Mouse (Mus musculus) heart, embryonic 13.5 days (tissue): Measurements from ENCODE around the gene Shkbp1. TPM values are rescaled to one million over a fixed set of nuclear protein-coding genes. Genes with fewer than 3 reads are reported as not detected.

Experiments used
- ATAC-seq: fragments of 200-750 bp; cut with Nextera tagmentation; 2 replicates; pipeline ENCODE4 v1.8.0; 2017; ENCODE audit warnings: moderate TSS enrichment; ENCODE audit not compliant: insufficient number of reproducible peaks, low FRiP score, low TSS enrichment; ENCODE audit errors: extremely low read depth
- H3K27ac ChIP-seq: fragments of 300-500 bp; sonication (generic); replicated peaks from 2 replicates; pipeline ENCODE4 v1.5.1; 2015; ENCODE audit warnings: moderate library complexity, mild to moderate bottlenecking, inconsistent platforms
- H3K27me3 ChIP-seq: fragments of 300-500 bp; sonication (generic); replicated peaks from 2 replicates; pipeline ENCODE4 v1.6.1; 2015; ENCODE audit warnings: mild to moderate bottlenecking, inconsistent platforms
- H3K36me3 ChIP-seq: fragments of 300-500 bp; sonication (generic); 2 replicates; pipeline ENCODE4 v1.6.1; 2015; ENCODE audit warnings: mild to moderate bottlenecking, inconsistent platforms
- H3K4me1 ChIP-seq: fragments of 300-500 bp; sonication (generic); 2 replicates; pipeline ENCODE4 v1.6.1; 2015; ENCODE audit warnings: inconsistent platforms
- H3K4me2 ChIP-seq: fragments of 300-500 bp; sonication (generic); 2 replicates; pipeline ENCODE4 v1.6.1; 2015; ENCODE audit warnings: inconsistent platforms, mild to moderate bottlenecking, moderate library complexity
- H3K4me3 ChIP-seq: fragments of 300-500 bp; sonication (generic); 2 replicates; pipeline ENCODE4 v1.5.1; 2015; ENCODE audit warnings: moderate library complexity, mild to moderate bottlenecking, inconsistent platforms
- H3K9ac ChIP-seq: fragments of 300-500 bp; sonication (generic); 2 replicates; pipeline ENCODE4 v1.6.1; 2015; ENCODE audit warnings: inconsistent platforms, mild to moderate bottlenecking, moderate library complexity
- H3K9me3 ChIP-seq: fragments of 300-500 bp; sonication (generic); 2 replicates; pipeline ENCODE4 v1.6.1; 2016; ENCODE audit warnings: inconsistent platforms
- WGBS: fragments of 180-500 bp; shearing (Covaris S2); methylation state at CpG from one replicate; pipeline ENCODE4 v1.1.7; 2015; ENCODE audit warnings: mixed read lengths; 5-methylcytosine and 5-hydroxymethylcytosine counted together
- polyA plus RNA-seq: library from polyadenylated mRNA; unstranded; fragments of >200 nt; fragmentation: Nextera tagmentation; extraction: Ambion mirVana; gene quantifications from 2 replicates; pipeline ENCODE4 v1.2.1, GENCODE M21; 2015

The Shkbp1 gene
- polyA plus RNA-seq, 1 experiment from 2014 or later: 32.2 TPM

DNA sequence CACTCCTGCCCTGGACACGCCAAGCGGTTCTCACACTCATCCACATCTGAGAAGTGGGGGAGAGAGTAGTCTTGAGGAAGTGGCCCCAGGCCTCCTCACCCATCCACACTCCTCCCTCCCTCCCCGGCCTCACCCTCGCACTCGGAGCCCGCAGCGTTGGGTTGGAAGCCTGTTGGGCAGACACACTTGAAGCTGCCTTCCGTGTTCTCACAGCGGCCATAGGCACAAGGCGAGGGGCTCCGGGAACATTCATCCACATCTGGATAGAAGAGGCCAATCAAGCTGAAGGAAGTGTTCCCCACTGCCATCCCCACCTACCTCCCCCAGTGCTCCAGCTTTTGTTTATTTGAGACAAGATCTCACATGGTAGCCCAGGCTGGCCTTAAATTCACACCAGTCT lies 31.7 kb downstream of the Shkbp1 start:
- H3K4me1 ChIP-seq: peaks cover 20% of the 10 kb centered on the region
- no peak overlapping the region for H3K27ac ChIP-seq
- WGBS: 90% methylated on average over 11 of the region's 11 CpGs
- peaks cover 90% of the 10 kb centered on the region for H3K27me3 ChIP-seq
- H3K9me3 ChIP-seq: no peaks in the 10 kb centered on the region
- peaks cover 61% of the 10 kb centered on the region for H3K36me3 ChIP-seq
- no peak overlapping the region for H3K4me3 ChIP-seq
- ATAC-seq: no peak
- H3K4me2 ChIP-seq: no peak overlapping the region
- H3K9ac ChIP-seq: no peak overlapping the region

DNA sequence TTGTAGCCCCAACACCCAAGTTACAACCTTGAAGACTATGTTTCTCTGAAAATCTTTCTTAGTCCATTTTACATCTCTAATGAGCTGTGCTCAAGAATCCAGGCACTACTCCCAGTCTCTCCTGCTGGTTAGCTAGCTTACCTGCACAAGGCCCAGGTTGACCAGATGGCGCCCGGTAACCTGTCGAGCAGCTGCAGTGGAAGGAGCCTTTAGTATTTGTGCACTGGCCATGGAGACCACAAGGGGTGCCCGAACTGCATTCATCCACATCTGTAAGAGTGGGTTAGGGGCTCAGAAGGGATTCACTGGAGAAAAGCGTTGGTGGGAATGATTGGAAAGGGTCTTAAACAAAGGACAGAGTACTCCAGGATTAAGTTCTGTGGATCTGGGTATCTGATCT lies 32.8 kb downstream of the Shkbp1 start:
- Histone ChIP-seq H3K36me3 (peaks cover 68% of the 10 kb centered on the region), H3K4me1 (peaks cover 14% of the 10 kb centered on the region), H3K4me2 (no peak overlapping the region), H3K27ac (no peak overlapping the region), H3K9me3 (no peaks in the 10 kb centered on the region), H3K4me3 (no peak overlapping the region), H3K27me3 (peaks cover 78% of the 10 kb centered on the region), H3K9ac (no peak overlapping the region)
- 79% methylated on average over 5 of the region's 5 CpGs for WGBS
- ATAC-seq: no peak

DNA sequence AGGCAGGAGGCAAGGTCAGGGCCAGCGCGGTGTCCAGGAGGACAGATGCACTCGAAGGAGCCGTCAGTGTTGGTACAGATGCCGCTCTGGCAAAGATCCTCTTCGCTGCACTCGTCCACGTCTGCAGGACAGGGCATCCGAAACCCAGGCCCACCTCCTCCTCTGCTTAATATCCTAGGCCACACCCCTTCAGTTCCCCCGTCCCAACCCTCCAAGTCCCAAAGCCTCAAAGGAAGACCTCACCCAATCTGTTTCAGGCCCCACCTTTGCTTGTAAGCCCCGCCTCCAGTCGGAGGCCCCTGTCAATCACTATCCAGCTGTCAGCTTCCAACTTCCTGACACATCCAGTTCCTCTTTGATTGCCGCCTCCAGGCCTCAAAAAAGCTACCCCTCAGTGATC lies 33.5 kb downstream of the Shkbp1 start:
- Histone ChIP-seq H3K9me3 (no peaks in the 10 kb centered on the region), H3K9ac (no peak overlapping the region), H3K27me3 (peaks cover 71% of the 10 kb centered on the region), H3K4me2 (no peak overlapping the region), H3K4me1 (peaks cover 14% of the 10 kb centered on the region), H3K27ac (no peak overlapping the region), H3K36me3 (peaks cover 68% of the 10 kb centered on the region), H3K4me3 (no peak overlapping the region)
- ATAC-seq: no peak
- WGBS: 24% methylated on average over 13 of the region's 13 CpGs

DNA sequence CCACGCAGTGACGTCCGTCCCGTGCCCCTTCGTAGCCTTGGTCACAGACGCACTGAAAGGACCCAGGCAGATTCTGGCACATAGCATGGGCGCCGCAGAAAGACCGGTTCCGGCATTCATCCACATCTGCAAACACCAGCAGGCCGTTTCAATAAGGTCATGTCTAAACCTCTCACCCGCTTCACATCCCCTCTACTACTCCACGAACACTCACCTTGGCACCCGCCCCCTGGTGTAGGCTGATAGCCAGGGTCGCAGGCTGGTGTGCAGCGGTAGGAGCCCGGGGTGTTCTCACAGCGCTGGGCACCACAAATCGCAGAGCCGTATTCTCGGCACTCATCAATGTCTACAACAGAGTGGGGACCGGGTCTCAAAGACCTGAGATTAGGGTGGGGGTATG lies 36.4 kb downstream of the Shkbp1 start:
- H3K27me3 ChIP-seq: peaks cover 43% of the 10 kb centered on the region
- H3K4me3 ChIP-seq: no peak overlapping the region
- H3K9ac ChIP-seq: no peak overlapping the region
- no peak for ATAC-seq
- 84% methylated on average over 22 of the region's 22 CpGs for WGBS
- no peak overlapping the region for H3K27ac ChIP-seq
- H3K9me3 ChIP-seq: peaks cover 1% of the 10 kb centered on the region; the same call in 1 of the 2 replicates
- H3K36me3 ChIP-seq: peaks cover 72% of the 10 kb centered on the region
- H3K4me2 ChIP-seq: no peak overlapping the region
- no peaks in the 10 kb centered on the region for H3K4me1 ChIP-seq

DNA sequence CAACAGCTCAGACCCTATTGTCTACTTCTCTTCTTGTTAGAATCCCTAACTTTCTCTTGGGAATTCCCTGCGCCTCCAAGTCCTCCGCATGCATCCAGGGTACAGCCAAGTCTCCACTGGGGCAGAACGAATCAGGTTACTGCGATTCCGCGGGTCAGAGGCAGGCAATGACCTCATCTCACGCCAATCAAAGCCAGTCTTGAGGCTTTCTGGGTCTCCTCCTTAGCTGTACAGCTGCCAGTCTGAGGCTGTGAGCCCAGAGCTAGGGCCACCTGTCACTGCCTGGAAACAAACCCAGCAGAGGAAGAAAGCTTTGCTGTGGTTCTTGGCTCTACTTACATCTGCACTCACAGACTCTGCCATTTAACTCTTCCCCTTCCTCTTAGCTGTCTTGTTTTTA lies 39.9 kb downstream of the Shkbp1 start:
- Histone ChIP-seq H3K4me2 (no peak overlapping the region), H3K4me3 (no peak overlapping the region), H3K4me1 (peaks cover 4% of the 10 kb centered on the region), H3K27ac (no peak overlapping the region), H3K9me3 (peaks cover 11% of the 10 kb centered on the region; the same call in 1 of the 2 replicates), H3K9ac (no peak overlapping the region), H3K36me3 (peaks cover 63% of the 10 kb centered on the region), H3K27me3 (peaks cover 19% of the 10 kb centered on the region)
- WGBS: 49% methylated on average over 7 of the region's 7 CpGs
- no peak for ATAC-seq

DNA sequence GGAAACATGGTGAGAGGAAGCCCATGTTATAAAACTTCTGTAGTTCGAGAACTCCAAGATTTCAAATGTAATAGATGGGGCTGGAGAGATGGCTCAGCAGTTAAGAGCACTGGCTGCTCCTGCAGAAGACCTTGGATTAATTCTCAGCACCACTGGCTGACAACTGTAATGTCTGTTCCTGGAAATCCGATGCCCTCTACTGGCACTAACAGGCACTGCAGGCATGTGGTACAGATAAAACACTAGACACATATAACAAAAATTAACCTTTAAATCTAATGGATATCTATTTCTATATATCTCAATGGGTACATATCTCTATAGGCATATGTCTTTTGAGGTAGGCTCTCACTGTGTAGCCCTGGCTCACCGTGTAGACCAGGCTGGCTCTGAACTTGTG lies 41.4 kb downstream of the Shkbp1 start:
- H3K9ac ChIP-seq: no peak overlapping the region
- H3K4me3 ChIP-seq: no peak overlapping the region
- H3K4me2 ChIP-seq: no peak overlapping the region
- H3K27ac ChIP-seq: no peak overlapping the region
- ATAC-seq: no peak
- peaks cover 26% of the 10 kb centered on the region for H3K27me3 ChIP-seq
- H3K36me3 ChIP-seq: peaks cover 62% of the 10 kb centered on the region
- H3K4me1 ChIP-seq: peaks cover 17% of the 10 kb centered on the region
- 84% methylated on average over 3 of the region's 3 CpGs for WGBS
- H3K9me3 ChIP-seq: peaks cover 11% of the 10 kb centered on the region; the same call in 1 of the 2 replicates

DNA sequence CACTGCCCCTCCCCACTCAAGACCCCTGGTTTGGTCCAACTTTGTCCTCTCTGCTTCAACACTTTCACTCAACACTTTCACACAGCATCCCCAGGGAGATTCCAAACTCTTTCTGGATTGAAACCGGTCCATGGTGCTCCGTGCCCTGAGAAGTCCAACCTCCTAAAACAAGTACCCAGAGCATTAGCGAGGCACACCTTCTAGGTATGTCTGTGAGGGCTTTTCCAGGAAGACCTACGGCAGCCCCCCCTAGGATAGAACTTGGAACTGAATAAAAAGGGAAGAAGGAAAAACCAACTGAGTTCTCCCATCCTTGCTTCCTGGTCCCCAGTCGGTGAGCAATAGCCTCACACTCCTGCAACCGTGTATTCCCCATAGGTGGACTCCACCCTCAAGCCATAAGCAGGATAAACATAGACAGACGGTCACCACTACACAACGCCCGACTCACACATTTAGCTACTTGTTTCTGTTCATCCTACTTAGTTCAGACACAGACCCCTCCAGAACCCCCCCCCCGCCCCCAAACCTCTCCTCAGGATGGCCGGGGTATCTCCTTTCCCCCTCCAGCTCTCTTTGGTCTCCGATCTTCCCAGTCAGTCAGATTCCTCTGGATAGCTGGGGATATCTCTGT lies 44.1 kb downstream of the Shkbp1 start:
- no peak overlapping the region for H3K9ac ChIP-seq
- H3K4me2 ChIP-seq: no peak overlapping the region
- H3K27me3 ChIP-seq: peaks cover 37% of the 10 kb centered on the region
- H3K9me3 ChIP-seq: peaks cover 11% of the 10 kb centered on the region; the same call in 1 of the 2 replicates
- no peak overlapping the region for H3K4me3 ChIP-seq
- H3K27ac ChIP-seq: no peak overlapping the region
- peaks cover 44% of the 10 kb centered on the region for H3K36me3 ChIP-seq
- 86% methylated on average over 12 of the region's 12 CpGs for WGBS
- ATAC-seq: no peak
- peaks cover 26% of the 10 kb centered on the region for H3K4me1 ChIP-seq

DNA sequence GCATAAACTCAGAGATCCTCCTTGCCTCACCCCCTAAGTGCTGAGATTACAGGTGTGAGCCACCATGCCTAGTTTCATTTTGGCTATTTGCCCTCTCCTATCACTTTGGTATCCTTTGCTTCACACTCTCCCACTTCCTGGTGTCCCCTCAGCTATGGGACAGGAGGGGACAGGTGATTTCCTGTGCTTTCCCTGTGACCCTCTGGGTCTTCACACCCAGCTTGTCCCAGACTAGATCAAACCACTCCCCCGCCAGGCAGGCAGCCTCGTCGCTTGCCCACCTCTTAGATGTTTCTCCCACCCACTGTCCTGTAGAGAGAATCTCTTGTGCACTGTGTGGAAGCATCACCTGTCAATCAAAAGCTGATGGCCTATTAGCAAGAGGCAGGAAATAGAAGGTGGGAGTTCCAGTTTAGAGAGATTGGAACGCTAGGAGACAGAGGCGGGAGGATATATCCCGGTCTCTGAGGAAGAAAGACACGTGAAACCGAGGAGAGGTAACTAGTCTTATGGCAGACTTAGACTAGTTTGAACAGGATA lies 44.8 kb downstream of the Shkbp1 start:
- peak overlapping the region; percentile 64 for H3K4me2 ChIP-seq
- H3K4me1 ChIP-seq: peaks cover 26% of the 10 kb centered on the region
- peaks cover 44% of the 10 kb centered on the region for H3K36me3 ChIP-seq
- H3K27me3 ChIP-seq: peaks cover 41% of the 10 kb centered on the region
- H3K9me3 ChIP-seq: peaks cover 11% of the 10 kb centered on the region; the same call in 1 of the 2 replicates
- ATAC-seq: no peak; the same call in 1 of the 2 replicates
- peak overlapping the region; percentile 25; the same call in 1 of the 2 replicates for H3K9ac ChIP-seq
- no peak overlapping the region for H3K4me3 ChIP-seq
- no peak overlapping the region for H3K27ac ChIP-seq
- WGBS: 37% methylated on average over 8 of the region's 8 CpGs

DNA sequence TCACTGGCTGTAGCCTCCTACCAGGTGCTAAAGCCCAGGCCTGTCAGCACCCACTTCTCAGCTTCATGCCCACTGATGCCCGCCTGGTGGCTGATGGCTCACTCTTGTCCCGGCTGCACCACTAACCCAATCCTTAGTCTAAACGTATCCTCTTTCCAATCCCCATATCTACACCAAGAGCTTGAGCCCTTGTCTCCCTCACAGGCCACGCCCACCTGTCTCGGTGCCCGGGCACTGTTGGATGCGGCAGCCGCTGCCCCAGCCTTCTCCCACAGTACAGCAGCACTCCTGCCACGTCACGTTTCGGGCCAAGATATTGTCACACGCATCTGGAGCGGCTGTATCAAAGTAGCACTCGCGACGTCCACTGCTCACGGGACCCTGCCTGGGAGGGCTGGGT lies 45.5 kb downstream of the Shkbp1 start:
- 5% methylated on average over 17 of the region's 17 CpGs for WGBS
- no peak for ATAC-seq
- peaks cover 46% of the 10 kb centered on the region for H3K36me3 ChIP-seq
- H3K27me3 ChIP-seq: peaks cover 49% of the 10 kb centered on the region
- H3K9ac ChIP-seq: peak overlapping the region; percentile 25; the same call in 1 of the 2 replicates
- peaks cover 26% of the 10 kb centered on the region for H3K4me1 ChIP-seq
- H3K4me3 ChIP-seq: peak overlapping the region; percentile 35
- no peak overlapping the region for H3K27ac ChIP-seq
- H3K9me3 ChIP-seq: peaks cover 11% of the 10 kb centered on the region; the same call in 1 of the 2 replicates
- peak overlapping the region; percentile 64 for H3K4me2 ChIP-seq

DNA sequence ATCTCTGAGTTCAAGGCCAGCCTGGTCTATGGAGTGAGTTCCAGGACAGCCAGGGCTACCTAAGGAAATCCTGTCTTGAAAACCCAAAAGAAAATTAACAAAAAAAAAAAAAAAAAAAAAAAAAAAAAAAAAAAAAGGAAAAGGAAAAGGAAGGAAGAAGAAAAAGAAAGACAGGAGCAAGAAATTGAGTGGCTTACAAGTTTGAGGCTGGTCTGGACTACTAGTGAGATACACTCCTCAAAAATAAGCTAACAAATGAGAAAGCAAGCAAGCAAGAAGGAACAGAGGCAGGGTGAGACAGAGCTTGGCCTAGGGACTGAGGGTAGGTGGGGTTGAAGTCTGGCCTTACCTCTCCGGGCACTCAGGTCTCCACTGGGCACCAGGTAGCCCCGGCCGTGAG lies 46.0 kb downstream of the Shkbp1 start:
- peaks cover 51% of the 10 kb centered on the region for H3K36me3 ChIP-seq
- H3K27me3 ChIP-seq: peaks cover 54% of the 10 kb centered on the region
- no peak for ATAC-seq
- no peak overlapping the region for H3K27ac ChIP-seq
- H3K4me2 ChIP-seq: peak overlapping the region; percentile 64
- H3K9me3 ChIP-seq: peaks cover 11% of the 10 kb centered on the region; the same call in 1 of the 2 replicates
- H3K9ac ChIP-seq: no peak overlapping the region
- WGBS: 44% methylated on average over 3 of the region's 3 CpGs
- peaks cover 26% of the 10 kb centered on the region for H3K4me1 ChIP-seq
- H3K4me3 ChIP-seq: peak overlapping the region; percentile 35; the same call in 1 of the 2 replicates

DNA sequence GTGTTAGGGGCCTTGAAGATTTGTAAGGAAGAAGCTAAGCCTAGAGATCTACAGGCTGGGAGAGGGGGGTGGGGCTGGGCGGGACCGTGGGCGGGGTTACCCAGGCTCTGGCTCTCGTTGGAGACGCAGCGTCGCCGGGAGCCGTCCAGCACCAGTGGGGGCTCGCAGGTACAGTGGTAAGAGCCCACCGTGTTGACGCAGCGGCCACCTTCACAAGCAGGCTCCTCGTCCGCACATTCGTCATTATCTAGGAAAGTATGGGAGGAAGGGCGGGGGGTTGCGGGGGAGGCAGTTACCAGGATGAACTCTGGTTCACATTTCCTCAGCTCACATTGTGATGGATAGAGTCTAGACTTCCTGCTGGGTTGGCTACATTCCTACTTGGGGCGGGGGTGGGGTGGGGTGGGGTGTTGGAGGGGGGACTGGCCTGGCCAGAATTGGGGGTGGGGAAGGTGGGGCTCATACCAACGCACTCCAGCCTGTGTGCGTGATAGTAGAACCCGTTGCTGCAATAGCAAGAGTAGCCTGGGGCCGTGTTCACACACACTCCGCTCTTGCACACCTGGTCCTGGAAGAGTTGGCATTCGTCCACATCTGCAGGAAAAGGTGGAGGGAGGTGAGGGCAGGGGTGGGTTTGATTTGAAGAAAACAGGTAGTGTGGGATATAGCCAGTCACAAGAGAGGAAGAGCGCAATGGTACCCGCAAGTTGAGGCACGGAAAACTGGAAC lies 46.8 kb downstream of the Shkbp1 start:
- peak overlapping the region; percentile 68 for H3K4me2 ChIP-seq
- H3K4me3 ChIP-seq: peak overlapping the region; percentile 43
- ATAC-seq: no peak
- 0 out of 2 replicates have a peak overlapping the region, but pooled peaks have one; percentile 50 for H3K9ac ChIP-seq
- peaks cover 6% of the 10 kb centered on the region; the same call in 1 of the 2 replicates for H3K9me3 ChIP-seq
- peaks cover 43% of the 10 kb centered on the region for H3K36me3 ChIP-seq
- no peak overlapping the region for H3K27ac ChIP-seq
- 10% methylated on average over 27 of the region's 28 CpGs for WGBS
- peaks cover 61% of the 10 kb centered on the region for H3K27me3 ChIP-seq
- peaks cover 26% of the 10 kb centered on the region for H3K4me1 ChIP-seq
